Mouse (Mus musculus) olfactory bulb, adult 2 months (tissue): ENCODE measurements around the gene Mturn. TPM values are rescaled to one million over a fixed set of nuclear protein-coding genes. Genes with fewer than 3 reads are reported as not detected.

Source experiments
- H3K27ac ChIP-seq: fragments of 200-500 bp; 2 replicates; pipeline ENCODE4 v1.5.1; 2012; ENCODE audit warnings: low read depth, low read length; ENCODE audit not compliant: insufficient read depth
- H3K4me1 ChIP-seq: fragments of 200-500 bp; 2 replicates; pipeline ENCODE4 v1.6.1; 2012; ENCODE audit warnings: low read length; ENCODE audit not compliant: control insufficient read depth, insufficient read depth
- H3K4me3 ChIP-seq: fragments of 200-500 bp; 2 replicates; pipeline ENCODE4 v1.5.1; 2012; ENCODE audit warnings: mild to moderate bottlenecking, low read depth, low read length, moderate library complexity; ENCODE audit not compliant: insufficient read depth
- CTCF ChIP-seq: fragments of 200-500 bp; IDR thresholded peaks from 2 replicates; pipeline ENCODE4 v1.5.1; 2012; ENCODE audit warnings: low read depth, mild to moderate bottlenecking, low read length, moderate library complexity; ENCODE audit not compliant: insufficient read depth
- POLR2A ChIP-seq: fragments of 200-500 bp; IDR thresholded peaks from 2 replicates; pipeline ENCODE4 v1.6.1; 2012; ENCODE audit warnings: mild to moderate bottlenecking, low read depth, low read length, moderate library complexity; ENCODE audit not compliant: insufficient read depth
- WGBS: fragments of 180-500 bp; shearing (Covaris S2); methylation state at CpG from one replicate; pipeline ENCODE4 v1.1.7; 2018; 5-methylcytosine and 5-hydroxymethylcytosine counted together
- polyA plus RNA-seq: library from polyadenylated mRNA; stranded (reverse); fragments of >200 nt; gene quantifications from 2 replicates; pipeline ENCODE4 v1.2.4, GENCODE M21; 2012; ENCODE audit warnings: low replicate concordance; ENCODE audit not compliant: missing spikeins, insufficient read depth, insufficient read length

Gene Mturn
- not detected in 2 replicates for polyA plus RNA-seq

DNA sequence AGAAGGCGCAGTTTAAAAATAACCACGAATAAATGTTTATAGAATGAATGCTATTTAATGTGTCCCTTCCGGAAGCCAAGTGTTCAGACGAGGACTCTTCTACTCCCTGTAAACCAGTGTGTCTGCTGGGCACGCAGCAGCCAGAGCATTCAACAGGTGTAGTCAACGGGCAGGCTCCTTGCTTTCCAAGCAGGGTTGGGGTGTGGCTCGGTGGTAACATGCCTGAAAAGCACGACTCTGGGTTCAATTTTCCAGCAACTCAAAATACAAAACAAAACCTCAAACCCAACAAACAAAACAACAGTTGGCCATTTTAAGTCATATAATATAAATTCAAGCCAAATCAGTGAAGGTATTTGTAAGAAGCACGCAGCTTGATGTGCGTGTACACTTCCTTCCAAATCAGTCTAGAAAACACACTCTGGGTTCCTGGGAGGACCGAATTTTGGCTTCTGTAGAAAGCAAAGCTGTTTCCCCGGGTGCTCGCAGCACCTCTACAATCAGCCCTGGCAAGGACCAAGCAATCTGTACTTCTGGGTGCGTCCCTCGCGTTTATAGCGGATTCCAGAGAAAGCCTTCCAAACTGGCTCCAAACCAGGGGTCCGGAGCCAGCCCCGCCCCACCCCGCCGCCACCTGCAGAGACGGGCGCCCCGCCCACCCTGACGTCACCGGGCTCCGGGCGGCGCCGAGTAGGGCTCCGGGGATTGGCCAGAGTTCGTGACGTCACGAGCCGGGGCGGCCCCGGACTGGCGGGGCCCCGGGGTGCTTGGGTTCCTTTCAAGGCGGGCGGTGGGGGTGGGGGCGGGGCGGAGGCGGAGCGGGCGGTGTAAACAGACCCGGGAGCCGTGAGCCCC lies at the start of gene Mturn:
Mturn (plus strand) TSS at position 734 of the 855 bp plus-strand sequence.
- H3K4me3 ChIP-seq: peak within 1 kb of the TSS; percentile 98
- peak within 1 kb of the TSS; percentile 64 for H3K27ac ChIP-seq
- 2% methylated on average over 46 of the region's 48 CpGs for WGBS
- peaks cover 23% of the 10 kb centered on the region for H3K4me1 ChIP-seq
- TF ChIP-seq CTCF (no peak), POLR2A (0 out of 2 replicates have a peak, but pooled peaks have one; percentile 28)

DNA sequence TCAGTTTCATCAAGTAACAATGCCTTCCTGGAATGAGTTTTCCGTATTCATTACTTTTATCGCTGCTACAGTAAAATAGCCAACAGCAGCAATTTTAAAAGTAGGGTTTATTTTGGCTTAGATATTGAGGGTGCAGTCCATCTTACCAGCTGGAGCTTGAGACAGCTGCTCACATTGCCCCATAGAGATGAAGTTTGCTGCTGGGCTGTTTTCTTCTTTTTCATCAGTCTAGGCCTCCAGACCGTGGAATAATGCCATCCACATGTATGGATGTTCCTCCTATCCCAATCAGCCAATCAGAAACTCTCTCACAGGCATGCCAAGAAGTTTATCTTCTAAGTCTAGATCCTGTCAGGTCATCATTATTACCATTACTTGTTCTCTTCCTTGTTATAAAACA lies 41.5 kb upstream of the Mturn start:
- H3K4me3 ChIP-seq: no peak overlapping the region
- TF ChIP-seq POLR2A (no peak), CTCF (no peak)
- 77% methylated on average over 3 of the region's 3 CpGs for WGBS
- H3K4me1 ChIP-seq: no peaks in the 10 kb centered on the region
- no peak overlapping the region for H3K27ac ChIP-seq

DNA sequence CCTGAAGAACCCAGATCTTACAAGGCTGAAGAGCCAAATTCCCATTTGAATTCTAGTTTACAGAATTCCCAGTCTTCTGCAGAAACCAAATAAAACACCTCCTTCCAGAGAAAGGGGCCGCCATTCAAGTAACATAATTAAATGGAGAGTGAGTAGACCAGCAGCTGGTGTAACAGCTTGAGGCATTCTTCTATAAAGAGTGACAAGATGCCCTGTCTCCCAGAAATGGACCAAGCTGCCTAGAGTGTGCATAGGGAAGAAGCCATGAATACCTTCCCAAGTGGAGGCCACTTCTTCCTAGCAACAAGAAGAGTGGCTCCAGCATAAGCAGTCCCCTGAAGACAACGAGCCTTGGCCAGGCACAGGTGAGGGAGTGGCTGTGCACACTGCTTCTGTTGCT lies 39.5 kb upstream of the Mturn start:
- TF ChIP-seq CTCF (no peak), POLR2A (no peak)
- no peaks in the 10 kb centered on the region for H3K4me1 ChIP-seq
- no peak overlapping the region for H3K27ac ChIP-seq
- 85% methylated on average over 2 of the region's 2 CpGs for WGBS
- H3K4me3 ChIP-seq: no peak overlapping the region

DNA sequence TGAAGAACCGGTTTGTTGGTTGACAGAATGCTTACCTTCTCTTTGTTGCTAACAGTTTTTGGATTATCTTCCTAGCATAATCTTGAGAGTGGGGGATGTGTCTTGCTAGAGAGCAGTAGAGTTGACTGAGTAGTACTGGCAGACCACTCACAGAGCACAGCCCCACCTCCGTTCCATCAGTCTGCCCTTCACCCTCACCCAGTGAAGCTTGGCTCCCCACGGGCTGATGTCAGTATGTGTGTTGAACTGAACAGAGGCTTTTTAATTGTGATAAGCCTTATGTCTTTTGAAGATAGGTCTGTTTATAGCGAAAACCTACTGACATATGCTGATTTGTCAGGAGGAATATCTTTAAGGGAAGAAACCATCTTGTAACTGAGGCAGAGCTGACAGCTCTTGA lies 38.2 kb upstream of the Mturn start:
- WGBS: 92% methylated on average over 4 of the region's 4 CpGs

DNA sequence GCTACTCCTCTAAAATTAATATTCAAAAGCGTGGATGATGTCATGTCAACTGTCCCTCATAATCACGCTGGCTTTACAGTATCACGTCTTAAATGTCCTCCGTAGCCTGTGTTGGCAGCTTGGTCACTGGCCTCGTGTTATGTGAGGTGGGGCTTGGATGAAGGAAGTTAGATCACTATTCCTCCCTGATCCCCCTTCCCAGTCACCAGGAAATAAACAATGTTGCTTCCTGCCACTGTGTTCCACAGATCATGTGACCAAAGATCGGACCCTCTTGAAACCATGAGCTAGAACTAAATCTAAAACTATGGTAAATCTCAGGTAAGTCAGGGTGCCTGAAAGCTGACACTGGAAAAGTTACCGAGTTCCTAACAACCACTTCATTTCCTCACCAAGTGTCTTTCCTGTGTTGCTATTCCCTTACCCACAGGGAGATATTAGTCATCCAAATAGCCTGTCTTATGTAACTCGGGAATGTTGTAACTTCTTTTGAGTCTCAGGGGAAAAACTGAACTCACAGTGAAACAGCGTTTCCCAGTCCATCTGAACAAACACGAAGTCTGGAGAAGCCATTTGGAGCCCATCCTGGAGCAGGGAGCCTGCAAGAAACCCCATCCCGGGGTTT lies 25.8 kb upstream of the Mturn start:
- H3K27ac ChIP-seq: no peak overlapping the region
- no peak overlapping the region for H3K4me3 ChIP-seq
- 72% methylated on average over 11 of the region's 11 CpGs for WGBS
- TF ChIP-seq CTCF (no peak), POLR2A (no peak)
- H3K4me1 ChIP-seq: peaks cover 2% of the 10 kb centered on the region; the same call in 1 of the 2 replicates

More for the DNA sequence above, 38.2 kb upstream of the Mturn start:
- H3K4me1 ChIP-seq: no peaks in the 10 kb centered on the region
- no peak overlapping the region for H3K4me3 ChIP-seq
- TF ChIP-seq CTCF (no peak), POLR2A (no peak)
- H3K27ac ChIP-seq: no peak overlapping the region

DNA sequence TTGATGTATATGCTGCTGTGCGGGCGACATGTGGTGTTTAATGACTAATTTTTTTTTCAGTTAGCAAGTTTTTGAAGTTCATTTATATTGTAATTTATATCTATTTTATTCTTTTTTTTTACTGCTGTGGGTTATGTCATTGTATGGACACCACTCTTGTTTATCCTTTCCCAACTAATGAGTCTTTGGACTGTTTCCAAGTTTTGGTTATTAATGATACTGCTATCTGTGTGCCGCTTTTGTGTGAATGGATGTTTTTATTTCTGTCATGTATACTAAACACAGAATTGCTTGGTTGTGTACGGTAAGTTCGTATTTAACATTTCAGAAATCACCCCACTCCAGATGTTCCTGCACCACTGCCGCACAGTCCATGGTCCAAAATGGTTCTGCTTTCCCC lies 23.6 kb upstream of the Mturn start:
- TF ChIP-seq POLR2A: no peak
- Histone ChIP-seq H3K4me1 (peaks cover 2% of the 10 kb centered on the region; the same call in 1 of the 2 replicates), H3K4me3 (no peak overlapping the region), H3K27ac (no peak overlapping the region)
- WGBS: 85% methylated on average over 6 of the region's 6 CpGs

DNA sequence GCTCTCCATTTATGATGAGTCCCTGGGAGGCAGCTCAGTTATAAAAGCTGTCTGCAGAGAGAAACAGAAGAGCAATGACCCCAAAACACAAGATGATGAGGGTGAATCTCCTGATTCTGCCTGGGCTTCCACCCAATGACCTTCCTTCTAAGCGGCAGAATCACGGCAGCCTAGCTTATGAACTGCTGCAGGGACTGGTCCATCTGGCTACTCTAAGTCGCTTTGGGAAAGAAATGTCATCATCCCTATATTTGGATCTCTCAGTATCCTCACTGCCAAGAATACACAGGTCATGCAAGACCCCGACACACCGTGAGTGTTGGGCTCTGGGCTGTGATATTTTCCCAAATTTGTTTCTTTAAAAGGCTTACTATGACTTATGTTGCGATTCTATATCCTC lies 11.6 kb upstream of the Mturn start:
- TF ChIP-seq POLR2A: no peak
- TF ChIP-seq CTCF: no peak
- Histone ChIP-seq H3K27ac (no peak overlapping the region), H3K4me3 (no peak overlapping the region), H3K4me1 (no peaks in the 10 kb centered on the region)
- WGBS: 96% methylated on average over 6 of the region's 6 CpGs

DNA sequence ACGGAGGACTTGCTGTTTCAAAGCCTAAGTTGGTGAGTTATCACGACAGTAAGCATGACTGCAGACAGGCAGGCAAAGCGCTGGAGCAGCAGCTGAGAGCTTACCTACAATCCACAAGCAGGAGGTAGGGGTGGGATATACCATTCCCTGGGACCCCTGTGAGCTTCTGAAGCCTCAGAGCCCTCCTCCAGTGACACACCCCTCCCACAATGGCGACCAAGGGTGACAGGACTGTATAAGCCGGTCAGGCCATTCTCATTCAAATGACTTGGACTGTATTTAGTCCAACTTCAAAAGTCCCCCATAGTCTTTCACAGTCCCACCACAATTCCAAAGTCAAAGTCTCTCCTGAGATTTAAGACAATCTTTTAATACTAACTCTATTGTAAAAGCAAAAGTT lies 8.5 kb upstream of the Mturn start:
- Histone ChIP-seq H3K4me1 (no peaks in the 10 kb centered on the region), H3K4me3 (no peak overlapping the region), H3K27ac (no peak overlapping the region)
- TF ChIP-seq POLR2A (no peak), CTCF (no peak)
- WGBS: 60% methylated on average over 5 of the region's 5 CpGs

DNA sequence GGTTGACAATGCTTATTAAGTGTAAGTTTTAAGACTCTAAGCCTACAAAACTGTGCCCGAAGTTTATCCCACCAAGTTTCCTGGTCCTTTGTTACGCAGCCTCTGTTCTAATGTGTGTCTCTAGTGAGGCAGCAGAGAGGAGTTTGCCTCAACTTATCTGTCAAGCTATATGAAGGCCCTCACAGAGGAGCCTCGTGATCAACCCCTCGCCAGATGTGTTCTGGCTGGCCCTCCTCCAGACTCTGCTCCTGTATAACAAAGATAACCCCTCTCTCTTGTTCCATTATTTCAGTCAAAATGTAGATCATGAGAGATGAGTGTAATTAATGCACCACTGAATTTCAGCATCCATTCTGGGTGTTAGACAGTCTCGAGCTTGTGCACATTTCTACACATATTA lies 1.7 kb upstream of the Mturn start:
- whole genome bisulfite sequencing: 77% methylated on average over 5 of the region's 5 CpGs
- no peak for TF ChIP-seq POLR2A

More for the DNA sequence above, 1.7 kb upstream of the Mturn start:
- Histone ChIP-seq H3K27ac (no peak overlapping the region), H3K4me3 (no peak overlapping the region), H3K4me1 (peaks cover 14% of the 10 kb centered on the region)
